Mouse (Mus musculus): ENCODE results near the gene Ccr5.

The Ccr5 gene

GRCm38 (mm10) chr9:124138055-124138775, 16.9 kb downstream of the Ccr5 start:
- peak; percentile 29 to 44 for DNase-seq (ENCODE audit: low spot score in 2 of 2)

GRCm38 (mm10) chr9:124143678-124144077, 22.3 kb downstream of the Ccr5 start:
- peak; percentile 21 to 48 for DNase-seq (ENCODE audit: low spot score in 2 of 2)

- DNase-seq (ENCODE audit: low spot score in 2 of 2), result no peak
These were observed 25.0 kb downstream of the Ccr5 start for GRCm38 (mm10) chr9:124146307-124146706.
